Mouse (Mus musculus) midbrain, embryonic 12.5 days (tissue): ENCODE measurements at regions not wholly inside any gene's neighbourhood (a gene's known extent, or its start where the extent isn't known, plus 50 kb on each side); places are given as distances from the start of the nearest gene placed in this dataset.
A peak's percentile ranks its signal among the peaks of the same experiment; 100 is the strongest.

ENCODE experiments used
- ATAC-seq: fragments of 200-750 bp; cut with Nextera tagmentation; 2 replicates; pipeline ENCODE4 v1.8.0; 2017; ENCODE audit warnings: low read depth, moderate TSS enrichment, moderate library complexity; ENCODE audit not compliant: low FRiP score
- H3K27ac ChIP-seq: fragments of 300-500 bp; sonication (generic); replicated peaks from 2 replicates; pipeline ENCODE4 v1.5.1; 2016; ENCODE audit warnings: mild to moderate bottlenecking
- H3K27me3 ChIP-seq: fragments of 300-500 bp; sonication (generic); 2 replicates; pipeline ENCODE4 v1.6.1; 2016; ENCODE audit warnings: mild to moderate bottlenecking
- H3K36me3 ChIP-seq: fragments of 300-500 bp; sonication (generic); 2 replicates; pipeline ENCODE4 v1.6.1; 2016
- H3K4me1 ChIP-seq: fragments of 300-500 bp; sonication (generic); 2 replicates; pipeline ENCODE4 v1.6.1; 2016
- H3K4me2 ChIP-seq: fragments of 300-500 bp; sonication (generic); replicated peaks from 2 replicates; pipeline ENCODE4 v1.6.1; 2016; ENCODE audit warnings: mild to moderate bottlenecking, moderate library complexity
- H3K4me3 ChIP-seq: fragments of 300-500 bp; sonication (generic); 2 replicates; pipeline ENCODE4 v1.5.1; 2016; ENCODE audit warnings: mild to moderate bottlenecking
- H3K9ac ChIP-seq: fragments of 300-500 bp; sonication (generic); replicated peaks from 2 replicates; pipeline ENCODE4 v1.6.1; 2016; ENCODE audit warnings: mild to moderate bottlenecking, moderate library complexity
- H3K9me3 ChIP-seq: fragments of 300-500 bp; sonication (generic); 2 replicates; pipeline ENCODE4 v1.6.1; 2016; ENCODE audit warnings: mild to moderate bottlenecking
- WGBS: fragments of 180-500 bp; shearing (Covaris S2); methylation state at CpG from one replicate; pipeline ENCODE4 v1.1.7; 2016; 5-methylcytosine and 5-hydroxymethylcytosine counted together

- H3K4me1 ChIP-seq: peaks cover 11% of the 10 kb centered on the region
- no peak overlapping the region for H3K27ac ChIP-seq
- H3K4me3 ChIP-seq: no peak overlapping the region
- no peak overlapping the region for H3K9ac ChIP-seq
- no peaks in the 10 kb centered on the region for H3K36me3 ChIP-seq
- H3K27me3 ChIP-seq: peaks cover 90% of the 10 kb centered on the region
- no peaks in the 10 kb centered on the region for H3K9me3 ChIP-seq
- H3K4me2 ChIP-seq: no peak overlapping the region
- ATAC-seq: no peak
- 45% methylated on average over 9 of the region's 9 CpGs for WGBS
These were observed 119.5 kb upstream of the Tbca start for GRCm38 (mm10) chr13:94669106-94669683.

- peaks cover 11% of the 10 kb centered on the region for H3K4me1 ChIP-seq
- H3K4me2 ChIP-seq: no peak overlapping the region
- 84% methylated on average over 11 of the region's 11 CpGs for WGBS
- H3K27me3 ChIP-seq: peaks cover 91% of the 10 kb centered on the region
- no peak overlapping the region for H3K9ac ChIP-seq
- no peak for ATAC-seq
- H3K36me3 ChIP-seq: no peaks in the 10 kb centered on the region
- no peak overlapping the region for H3K4me3 ChIP-seq
- H3K27ac ChIP-seq: no peak overlapping the region
- H3K9me3 ChIP-seq: no peaks in the 10 kb centered on the region
These were observed 118.4 kb upstream of the Tbca start for GRCm38 (mm10) chr13:94670266-94670665.

- Histone ChIP-seq H3K4me1 (peaks cover 11% of the 10 kb centered on the region), H3K4me3 (no peak overlapping the region), H3K4me2 (no peak overlapping the region), H3K9me3 (no peaks in the 10 kb centered on the region), H3K36me3 (no peaks in the 10 kb centered on the region), H3K9ac (no peak overlapping the region), H3K27me3 (peaks cover 90% of the 10 kb centered on the region), H3K27ac (no peak overlapping the region)
- ATAC-seq: no peak
- WGBS: 90% methylated on average over 8 of the region's 8 CpGs
These were observed 117.7 kb upstream of the Tbca start for GRCm38 (mm10) chr13:94670961-94671360.

- peak overlapping the region; percentile 32 for H3K4me2 ChIP-seq
- H3K4me3 ChIP-seq: no peak overlapping the region
- peak; percentile 76 for ATAC-seq
- H3K4me1 ChIP-seq: peaks cover 13% of the 10 kb centered on the region
- no peak overlapping the region for H3K27ac ChIP-seq
- WGBS: 20% methylated on average over 17 of the region's 17 CpGs
- H3K27me3 ChIP-seq: peaks cover 74% of the 10 kb centered on the region
- no peak overlapping the region; the same call in 1 of the 2 replicates for H3K9ac ChIP-seq
- no peaks in the 10 kb centered on the region for H3K9me3 ChIP-seq
- no peaks in the 10 kb centered on the region for H3K36me3 ChIP-seq
These were observed 108.1 kb upstream of the Tbca start for GRCm38 (mm10) chr13:94680492-94681168.

GRCm38 (mm10) chr13:94681606-94682005 lies 107.1 kb upstream of the Tbca start:
- H3K9me3 ChIP-seq: no peaks in the 10 kb centered on the region
- H3K4me3 ChIP-seq: no peak overlapping the region
- H3K27me3 ChIP-seq: peaks cover 75% of the 10 kb centered on the region
- H3K36me3 ChIP-seq: no peaks in the 10 kb centered on the region
- ATAC-seq: no peak
- no peak overlapping the region for H3K9ac ChIP-seq
- no peak overlapping the region for H3K27ac ChIP-seq
- H3K4me2 ChIP-seq: no peak overlapping the region
- peaks cover 13% of the 10 kb centered on the region for H3K4me1 ChIP-seq
- WGBS: 89% methylated on average over 13 of the region's 13 CpGs

GRCm38 (mm10) chr13:94685191-94685590 lies 103.5 kb upstream of the Tbca start:
- ATAC-seq: no peak
- Histone ChIP-seq H3K4me1 (peaks cover 8% of the 10 kb centered on the region), H3K4me2 (no peak overlapping the region), H3K9ac (no peak overlapping the region), H3K27ac (no peak overlapping the region), H3K36me3 (no peaks in the 10 kb centered on the region), H3K9me3 (no peaks in the 10 kb centered on the region), H3K27me3 (peaks cover 77% of the 10 kb centered on the region), H3K4me3 (no peak overlapping the region)
- 43% methylated on average over 7 of the region's 7 CpGs for WGBS

- H3K9me3 ChIP-seq: no peaks in the 10 kb centered on the region
- H3K27me3 ChIP-seq: peaks cover 80% of the 10 kb centered on the region
- H3K4me1 ChIP-seq: no peaks in the 10 kb centered on the region
- H3K9ac ChIP-seq: no peak overlapping the region
- no peaks in the 10 kb centered on the region for H3K36me3 ChIP-seq
- no peak for ATAC-seq
- no peak overlapping the region for H3K27ac ChIP-seq
- no peak overlapping the region for H3K4me2 ChIP-seq
- WGBS: 78% methylated on average over 5 of the region's 5 CpGs
- H3K4me3 ChIP-seq: no peak overlapping the region
These were observed 101.4 kb upstream of the Tbca start for GRCm38 (mm10) chr13:94687295-94687694.

GRCm38 (mm10) chr13:94706641-94707053 lies 82.1 kb upstream of the Tbca start:
- Histone ChIP-seq H3K4me3 (no peak overlapping the region), H3K4me2 (peak overlapping the region; percentile 32), H3K4me1 (peaks cover 44% of the 10 kb centered on the region), H3K27me3 (peaks cover 84% of the 10 kb centered on the region), H3K36me3 (no peaks in the 10 kb centered on the region), H3K27ac (no peak overlapping the region; the same call in 1 of the 2 replicates), H3K9ac (no peak overlapping the region), H3K9me3 (no peaks in the 10 kb centered on the region)
- ATAC-seq: peak; percentile 81
- whole genome bisulfite sequencing: 0% methylated on average over 7 of the region's 7 CpGs

GRCm38 (mm10) chr13:94707371-94708280 lies 81.1 kb upstream of the Tbca start:
- Histone ChIP-seq H3K4me1 (peaks cover 41% of the 10 kb centered on the region), H3K9me3 (no peaks in the 10 kb centered on the region), H3K36me3 (no peaks in the 10 kb centered on the region), H3K4me2 (peak overlapping the region; percentile 32), H3K27me3 (peaks cover 88% of the 10 kb centered on the region), H3K27ac (no peak overlapping the region), H3K9ac (0 out of 2 replicates have a peak overlapping the region, but pooled peaks have one; percentile 13), H3K4me3 (peak overlapping the region; percentile 7; the same call in 1 of the 2 replicates)
- 3% methylated on average over 27 of the region's 32 CpGs for WGBS
- no peak for ATAC-seq

- no peaks in the 10 kb centered on the region for H3K9me3 ChIP-seq
- 38% methylated on average over 5 of the region's 5 CpGs for WGBS
- no peak overlapping the region for H3K27ac ChIP-seq
- peaks cover 35% of the 10 kb centered on the region for H3K4me1 ChIP-seq
- ATAC-seq: no peak
- H3K4me3 ChIP-seq: no peak overlapping the region
- no peak overlapping the region for H3K4me2 ChIP-seq
- H3K36me3 ChIP-seq: no peaks in the 10 kb centered on the region
- H3K27me3 ChIP-seq: peaks cover 88% of the 10 kb centered on the region
- no peak overlapping the region for H3K9ac ChIP-seq
These were observed 79.9 kb upstream of the Tbca start for GRCm38 (mm10) chr13:94708786-94709185.

- Histone ChIP-seq H3K9me3 (no peaks in the 10 kb centered on the region), H3K36me3 (no peaks in the 10 kb centered on the region), H3K27ac (no peak overlapping the region), H3K9ac (no peak overlapping the region), H3K27me3 (peaks cover 90% of the 10 kb centered on the region), H3K4me2 (peak overlapping the region; percentile 36), H3K4me3 (peak overlapping the region; percentile 21), H3K4me1 (peaks cover 35% of the 10 kb centered on the region)
- peak; percentile 39 for ATAC-seq
- 1% methylated on average over 48 of the region's 50 CpGs for WGBS
These were observed 78.8 kb upstream of the Tbca start for GRCm38 (mm10) chr13:94709691-94710573.
